Mouse (Mus musculus) G1E (cell line): ENCODE measurements around the gene Ptprh.

Source experiments
- CTCF ChIP-seq: IDR thresholded peaks from 2 replicates; pipeline ENCODE4 v1.5.1; 2012; ENCODE audit warnings: low read depth, low read length, inconsistent platforms, mixed read lengths
- GATA1 ChIP-seq: IDR thresholded peaks from 2 replicates; pipeline ENCODE4 v1.6.1; 2012; ENCODE audit warnings: borderline replicate concordance, low read length, inconsistent platforms, mixed read lengths
- GATA2 ChIP-seq: IDR thresholded peaks from 2 replicates; pipeline ENCODE4 v1.6.1; 2012; ENCODE audit warnings: low read depth, low read length, inconsistent platforms, borderline replicate concordance
- TAL1 ChIP-seq: conservative IDR thresholded peaks from 2 replicates; pipeline ENCODE4 v1.6.1; 2012; ENCODE audit warnings: low read depth, low read length, inconsistent platforms, mixed read lengths

DNA sequence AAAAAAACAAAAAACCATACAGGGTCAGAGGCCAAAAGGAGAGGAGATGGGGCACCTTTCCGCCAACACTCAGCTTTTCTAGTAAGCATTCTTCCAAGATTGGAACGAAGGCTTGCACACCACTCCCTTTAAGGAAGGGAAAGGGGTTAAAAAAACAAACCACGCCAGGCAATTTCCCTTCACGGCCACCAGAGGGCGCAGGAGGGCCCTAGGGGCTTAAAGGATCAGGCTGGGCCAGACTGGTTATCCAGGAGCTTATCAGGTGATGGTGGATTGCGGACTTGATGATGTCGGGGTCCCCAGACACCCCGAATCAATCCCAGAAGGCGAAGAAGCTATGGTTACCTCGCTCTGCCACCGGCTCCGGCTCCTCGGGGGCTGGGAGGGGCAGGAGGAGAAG is 90.6 kb downstream of the Ptprh start:
- TF ChIP-seq CTCF (peak; percentile 88), GATA1 (no peak), TAL1 (no peak), GATA2 (no peak)
